Mouse (Mus musculus): ENCODE results near the gene Ssbp3. TPM values are rescaled to one million over a fixed set of nuclear protein-coding genes. Genes with fewer than 3 reads are reported as not detected.

Gene Ssbp3
- polyA plus RNA-seq, 1 experiment from 2014 or later: 90.4 TPM

Other genes starting within 250 kb of the Ssbp3 start
- 84.2 and 91.5 TPM in 2 replicates for gene Ttc4, start 231.8 kb upstream of the Ssbp3 start, polyA plus RNA-seq (2015; fragmentation: Nextera tagmentation; extraction: Ambion mirVana)
- 0.24 and 0.55 TPM in 2 replicates for gene Mroh7, start 179.8 kb upstream of the Ssbp3 start, polyA plus RNA-seq (2015; fragmentation: Nextera tagmentation; extraction: Ambion mirVana)
- 0.19 and 0.30 TPM in 2 replicates for gene Fam151a, start 176.8 kb upstream of the Ssbp3 start, polyA plus RNA-seq (2015; fragmentation: Nextera tagmentation; extraction: Ambion mirVana)
- 1.4 TPM in 2 replicates for gene Acot11, start 105.7 kb upstream of the Ssbp3 start, polyA plus RNA-seq (2015; fragmentation: Nextera tagmentation; extraction: Ambion mirVana)
- gene Mrpl37, start 156.2 kb downstream of the Ssbp3 start, polyA plus RNA-seq (2015; fragmentation: Nextera tagmentation; extraction: Ambion mirVana): 90.5 and 94.8 TPM in 2 replicates
- 5.9 and 6.1 TPM in 2 replicates for gene Cyb5rl, start 156.3 kb downstream of the Ssbp3 start, polyA plus RNA-seq (2015; fragmentation: Nextera tagmentation; extraction: Ambion mirVana)
- gene Cdcp2, start 186.2 kb downstream of the Ssbp3 start, polyA plus RNA-seq (2015; fragmentation: Nextera tagmentation; extraction: Ambion mirVana): not detected in 2 replicates